Mouse (Mus musculus): Measurements from ENCODE around the gene Hist1h4m. TPM values are rescaled to one million over a fixed set of nuclear protein-coding genes. Genes with fewer than 3 reads are reported as not detected.
"Not testable (repeated sequence)": the region's sequence is repeated elsewhere in the genome, so short reads cannot be mapped to it uniquely, and the experiment has no call there.

The Hist1h4m gene
- 10 to 100 TPM in 1 of 2 experiments, not detected in 1; 21.4 TPM for polyA plus RNA-seq (2017; shearing (Covaris generic))

- ATAC-seq = peak; percentile 46
Observed at GRCm38 (mm10) chr13:21811539-21811938, at the start of gene Hist1h4m. Gene Hist1h4m (plus strand): TSS chr13:21811746.

DNA sequence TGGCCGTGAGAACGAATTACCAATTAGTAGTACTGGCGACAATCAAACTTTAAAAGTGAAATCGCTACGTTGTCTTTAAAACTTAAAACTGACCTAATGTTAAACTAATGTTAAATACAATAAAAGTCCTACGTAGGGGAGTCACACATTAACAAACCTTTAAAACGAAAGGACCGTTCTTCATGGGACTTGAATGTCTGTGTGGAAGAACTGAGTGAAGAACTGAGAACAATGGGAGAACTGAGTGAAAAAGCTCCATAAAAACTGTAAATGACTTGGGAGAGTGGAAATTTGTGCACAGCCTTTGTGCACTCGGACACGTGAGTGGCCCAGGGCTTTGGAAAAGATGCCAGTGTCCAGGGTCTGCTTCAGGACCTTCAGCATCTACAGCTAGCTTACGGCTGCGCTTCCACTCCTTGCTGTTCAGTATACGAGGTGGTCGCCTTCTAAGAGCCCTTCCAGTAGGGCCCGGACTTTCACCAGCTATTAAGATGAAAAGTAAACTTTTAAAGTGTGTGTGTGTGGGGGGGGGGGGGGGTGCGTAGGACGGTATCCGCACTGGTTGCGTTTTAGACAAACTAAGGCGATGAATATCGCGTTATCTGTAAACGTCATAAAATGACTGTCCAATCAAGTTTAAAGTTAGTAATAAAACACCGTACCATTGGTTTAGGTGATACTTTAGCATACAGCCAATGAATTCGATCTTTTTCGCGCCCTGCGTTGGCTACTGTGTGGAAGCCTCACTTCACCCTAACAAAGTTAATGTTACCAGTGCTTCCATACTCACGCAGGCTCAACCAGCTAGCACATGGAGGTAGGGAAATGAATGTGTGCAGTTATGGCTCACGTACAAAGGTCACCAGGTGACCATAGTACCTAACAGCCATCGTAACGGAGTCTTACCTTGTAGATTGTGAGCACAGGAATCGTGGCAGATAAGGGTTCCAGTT, 32.5 kb upstream of the Hist1h4m start:
- ATAC-seq = peak; percentile 87

- peak; percentile 6 for ATAC-seq
Observed at GRCm38 (mm10) chr13:21779767-21780731, 31.5 kb upstream of the Hist1h4m start, which contains the start of gene Hist1h1b. Gene Hist1h1b (minus strand): TSS chr13:21780625.

- ATAC-seq = no peak
Observed at GRCm38 (mm10) chr13:21781021-21781555, 30.5 kb upstream of the Hist1h4m start.

DNA sequence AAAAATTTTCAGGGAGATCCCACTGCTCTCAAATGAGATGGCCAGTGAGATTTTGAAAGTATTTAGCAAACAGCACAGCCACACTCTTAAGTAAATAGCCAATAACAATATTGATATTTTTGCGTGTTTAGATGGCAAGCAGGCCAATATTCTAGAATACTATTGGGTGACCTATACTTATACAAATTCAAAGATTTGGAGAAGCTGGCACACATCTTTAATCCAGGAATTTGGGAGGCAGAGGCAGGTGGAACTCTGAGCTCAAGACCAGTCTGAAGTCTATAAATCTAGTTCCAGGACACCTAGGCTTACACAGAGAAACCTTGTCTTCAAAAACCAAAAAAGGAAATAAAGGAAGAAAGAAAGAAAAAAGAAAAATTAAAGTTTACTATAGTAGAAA, 29.9 kb upstream of the Hist1h4m start:
- no peak for ATAC-seq

GRCm38 (mm10) chr13:21782361-21783254, 28.9 kb upstream of the Hist1h4m start:
- not testable (repeated sequence) for ATAC-seq

DNA sequence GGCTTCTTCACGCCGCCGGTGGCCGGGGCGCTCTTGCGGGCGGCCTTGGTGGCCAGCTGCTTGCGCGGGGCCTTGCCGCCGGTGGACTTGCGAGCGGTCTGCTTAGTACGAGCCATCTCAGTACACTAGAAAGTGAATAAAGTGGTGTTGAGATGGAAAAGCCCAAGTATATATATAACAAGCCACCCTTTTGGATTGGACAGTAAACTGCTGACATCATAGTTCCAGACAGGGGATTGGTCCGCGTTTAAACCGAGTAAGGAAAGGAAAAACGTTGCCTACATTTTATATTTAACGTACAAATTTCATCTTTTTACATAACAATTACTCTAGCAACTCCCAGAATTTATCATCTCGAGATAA, 28.3 kb upstream of the Hist1h4m start, which contains the start of gene Hist1h3i:
Gene Hist1h3i, minus strand, starts transcription at position 116 of the 363 bp plus-strand sequence.
- ATAC-seq = peak; percentile 62

GRCm38 (mm10) chr13:21783734-21784161, 27.8 kb upstream of the Hist1h4m start:
- ATAC-seq = no peak

GRCm38 (mm10) chr13:21784311-21784710, 27.2 kb upstream of the Hist1h4m start:
- no peak for ATAC-seq

DNA sequence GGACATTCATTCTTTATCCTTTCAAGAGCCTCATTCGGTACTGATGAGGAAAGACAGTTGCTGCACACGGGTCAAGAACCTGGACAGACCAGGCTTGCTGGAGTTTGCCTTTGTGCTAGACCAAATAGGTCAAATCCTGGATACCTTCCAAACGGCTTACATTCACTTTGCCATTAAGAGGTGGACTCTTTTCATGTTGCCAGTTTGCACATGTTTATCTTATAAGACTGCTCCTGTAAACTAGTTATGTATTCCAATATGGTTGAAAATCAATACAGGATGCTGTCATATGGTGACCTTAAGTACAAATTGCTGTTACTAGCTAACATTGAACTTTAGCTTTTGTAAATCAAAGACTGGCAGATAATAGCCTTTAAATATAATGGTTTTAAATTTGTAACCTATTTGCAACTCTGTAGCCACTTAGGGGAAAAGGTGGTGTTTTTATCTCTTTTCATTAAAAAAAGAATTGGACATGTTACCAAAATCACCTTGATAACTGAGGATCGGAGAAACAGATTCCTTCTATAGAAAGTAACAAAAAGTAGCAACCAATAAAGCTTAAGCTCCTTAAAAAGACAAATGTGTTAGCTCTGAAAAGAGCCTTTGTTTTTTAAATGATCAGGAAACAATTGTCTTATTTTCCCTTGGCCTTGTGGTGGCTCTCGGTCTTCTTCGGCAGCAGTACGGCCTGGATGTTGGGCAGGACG, 25.2 kb upstream of the Hist1h4m start:
- no peak for ATAC-seq

- peak; percentile 90 for ATAC-seq
Observed at GRCm38 (mm10) chr13:21786899-21787629, 24.5 kb upstream of the Hist1h4m start, which contains the start of the genes Hist1h2an and Hist1h2bp. Gene Hist1h2an (minus strand): TSS chr13:21787218. Gene Hist1h2bp (plus strand): TSS chr13:21787461.

GRCm38 (mm10) chr13:21787760-21788593, 23.6 kb upstream of the Hist1h4m start:
- ATAC-seq = no peak

DNA sequence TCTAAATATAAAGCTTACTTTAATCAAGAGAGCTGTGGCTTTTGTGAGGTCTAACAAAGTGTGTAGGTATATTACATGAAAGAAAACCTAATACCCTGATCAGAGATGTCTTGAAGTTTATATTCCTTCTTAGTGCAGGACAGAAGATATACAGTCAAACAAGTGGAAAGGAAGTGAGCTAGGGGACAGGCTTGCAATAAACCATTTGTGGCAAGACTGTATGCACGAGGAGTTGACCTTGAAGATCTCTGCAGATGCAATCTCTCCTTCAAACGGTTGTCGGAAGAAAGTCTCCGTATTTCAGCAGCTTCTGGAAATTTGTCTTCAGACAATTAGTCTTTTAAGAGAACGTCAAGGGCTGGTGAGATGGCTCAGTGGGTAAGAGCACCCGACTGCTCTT, 21.6 kb upstream of the Hist1h4m start:
- ATAC-seq = no peak

GRCm38 (mm10) chr13:21790601-21791283, 20.8 kb upstream of the Hist1h4m start:
- ATAC-seq = no peak

DNA sequence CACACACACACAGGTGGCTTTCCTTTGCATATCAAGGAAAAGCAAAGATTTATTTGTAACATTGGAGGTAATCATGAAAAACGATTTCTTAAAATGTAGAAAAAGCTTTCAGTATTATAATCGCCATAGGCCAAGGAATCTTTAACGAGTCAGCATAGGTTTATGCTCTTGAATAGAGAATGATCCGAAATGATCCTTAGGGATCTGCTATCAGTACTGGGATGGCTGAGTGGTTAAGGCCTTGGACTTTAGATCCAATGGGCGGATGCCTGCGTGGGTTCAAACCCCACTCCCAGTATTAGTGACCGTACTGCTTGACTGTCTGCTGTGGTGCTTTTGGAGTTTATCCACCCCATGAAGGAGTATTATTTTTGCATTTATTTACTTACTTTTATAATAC, 16.0 kb upstream of the Hist1h4m start:
- no peak for ATAC-seq

DNA sequence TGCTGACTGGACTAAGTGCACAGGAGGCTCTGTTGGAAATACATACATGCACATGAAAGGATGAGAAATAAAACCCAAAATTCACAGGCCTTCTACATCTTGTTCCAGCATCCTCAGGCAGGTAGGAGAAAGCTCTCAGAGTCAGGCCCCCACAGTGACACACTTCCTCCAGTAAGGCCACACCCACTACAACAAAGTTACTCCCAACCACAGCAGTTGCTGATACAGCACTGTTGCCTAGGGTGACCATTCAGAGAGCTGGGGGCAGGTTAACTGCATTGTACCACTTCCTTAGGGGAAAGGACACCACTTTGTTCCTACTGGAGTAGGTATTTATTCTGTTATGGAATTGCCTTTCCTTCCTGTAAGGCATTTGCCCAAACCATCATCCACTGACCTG, 14.4 kb upstream of the Hist1h4m start:
- ATAC-seq = peak; percentile 53

DNA sequence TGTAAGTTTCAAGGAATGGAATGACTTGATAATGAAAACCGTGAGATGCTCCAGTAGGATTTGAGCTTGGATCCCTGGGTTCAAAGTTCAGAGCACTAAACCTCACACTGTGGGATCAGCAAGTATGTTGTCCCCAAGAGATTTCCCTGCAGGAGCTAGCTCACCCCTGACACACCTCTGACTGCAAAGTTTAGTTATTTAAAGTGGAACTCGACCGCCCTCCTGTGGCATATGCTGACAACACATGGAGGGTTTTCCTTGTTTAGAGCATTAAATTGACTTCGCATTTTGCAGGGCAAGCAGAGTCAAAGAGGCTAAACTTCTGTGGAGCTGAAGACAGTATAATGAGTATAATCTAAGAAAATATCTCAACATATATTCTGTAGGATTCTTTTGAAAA, 8.5 kb upstream of the Hist1h4m start:
- ATAC-seq = peak; percentile 96

DNA sequence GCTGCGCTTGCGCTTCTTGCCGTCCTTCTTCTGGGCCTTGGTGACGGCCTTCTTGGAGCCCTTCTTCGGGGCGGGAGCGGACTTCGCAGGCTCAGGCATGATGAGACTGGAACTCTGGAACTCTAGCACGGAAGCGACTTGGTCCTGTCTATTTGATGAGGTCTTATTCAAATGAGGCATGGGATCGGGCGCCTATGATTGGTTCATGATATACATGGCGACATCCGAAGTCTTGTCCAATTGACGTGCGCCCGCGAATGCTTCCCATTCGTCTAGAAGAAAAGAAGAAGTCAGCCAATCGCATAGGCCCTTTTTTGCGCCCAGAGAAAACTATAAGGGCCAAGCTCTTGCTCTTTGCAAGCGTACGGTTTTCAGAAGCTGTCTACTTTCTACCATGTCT, 1.5 kb upstream of the Hist1h4m start, which contains the start of the genes Hist1h2bq and Hist1h2ao:
Gene Hist1h2bq, minus strand, starts transcription at position 125 of the 400 bp plus-strand sequence.
Gene Hist1h2ao, plus strand, starts transcription at position 393 of the 400 bp plus-strand sequence.
- peak; percentile 88 for ATAC-seq

Data from CD4-positive, CD25-positive, alpha-beta regulatory T cell, adult 4 months (primary cell).